Mouse (Mus musculus): ENCODE measurements around the gene Lrrc37a.
"Not testable (repeated sequence)": the region's sequence is repeated elsewhere in the genome, so short reads cannot be mapped to it uniquely, and the experiment has no call there.

DNA sequence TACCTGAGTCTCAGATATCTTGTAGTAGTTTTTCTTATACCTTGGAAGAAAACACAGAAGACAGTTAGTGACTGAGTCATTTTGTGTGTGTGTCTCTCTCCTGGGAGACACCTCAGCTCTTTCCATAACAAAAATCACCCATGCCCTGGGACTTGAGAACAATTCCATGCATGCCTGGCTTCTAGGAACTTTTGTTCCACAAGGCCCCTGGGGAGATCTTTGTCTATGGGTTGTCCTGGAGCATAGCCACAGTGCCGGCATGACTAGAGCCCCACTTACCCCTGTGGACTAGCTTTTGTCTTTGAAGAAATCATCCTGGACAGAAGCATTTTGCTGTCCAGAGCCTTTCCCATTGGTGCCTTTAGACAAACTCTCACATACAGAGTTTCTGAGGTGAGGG, 53.3 kb downstream of the Lrrc37a start:
- TF ChIP-seq CTCF, POLR2A (IDR thresholded peaks at IDR 0.05; ENCODE audit: extremely low read depth, insufficient read depth, low read length): not testable (repeated sequence)

All from cortical plate, adult 2 months (tissue).